Comparison of ENCODE assay signal across 27 mouse cellular contexts in the genomic region with DNA sequence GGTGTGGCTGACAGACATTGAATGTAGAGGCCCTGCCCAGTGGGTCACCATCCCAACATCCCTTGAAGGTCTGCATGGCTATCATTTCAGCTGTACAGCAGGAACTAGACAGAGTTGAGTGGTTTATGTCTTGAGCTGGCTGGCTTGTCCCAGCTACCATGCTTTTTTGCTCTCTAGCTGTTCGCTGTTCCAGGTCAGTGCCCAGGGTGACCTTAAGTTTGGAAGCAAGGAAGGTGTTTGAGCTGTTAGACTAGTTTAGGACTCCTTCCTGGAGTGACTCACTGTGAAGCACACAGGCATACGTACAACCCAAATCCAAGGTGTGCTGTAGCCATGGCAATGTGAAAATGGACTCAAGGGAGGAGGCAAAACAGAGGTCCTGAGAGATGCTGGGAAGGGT. TPM values are rescaled to one million over a fixed set of nuclear protein-coding genes. Genes with fewer than 3 reads are reported as not detected.
"Had no signal": no experiment of that assay in that cellular context is flagged by ENCODE, and none has a peak within 500 bp of the region (broad histone marks: within the 10 kb centered on the region; RNA-seq: fewer than 3 reads in every experiment).

No protein-coding gene starts in this region.

- H3K9ac ChIP-seq: forebrain, postnatal 0 days; heart, embryonic 13.5 days; heart, embryonic 15.5 days; hindbrain, embryonic 13.5 days; hindbrain, embryonic 15.5 days; limb, embryonic 13.5 days; limb, embryonic 15.5 days; liver, embryonic 12.5 days; liver, embryonic 14.5 days had no signal

- H3K9me3 ChIP-seq: heart, embryonic 13.5 days; heart, embryonic 15.5 days; hindbrain, embryonic 13.5 days; hindbrain, embryonic 15.5 days; limb, embryonic 13.5 days; limb, embryonic 15.5 days; liver, embryonic 12.5 days had no signal

- H3K4me3 ChIP-seq: heart, adult 2 months; heart, embryonic 13.5 days; heart, embryonic 15.5 days; hindbrain, embryonic 13.5 days; hindbrain, embryonic 15.5 days; limb, embryonic 13.5 days; limb, embryonic 15.5 days; liver, embryonic 12.5 days had no signal

- H3K4me1 ChIP-seq: hindbrain, embryonic 13.5 days; liver, embryonic 12.5 days had no signal

- H3K4me2 ChIP-seq: heart, embryonic 11.5 days; heart, embryonic 13.5 days; heart, embryonic 15.5 days; hindbrain, embryonic 13.5 days; hindbrain, embryonic 15.5 days; limb, embryonic 13.5 days; limb, embryonic 15.5 days; liver, embryonic 12.5 days had no signal

- H3K36me3 ChIP-seq: heart, embryonic 13.5 days; heart, embryonic 15.5 days; hindbrain, embryonic 13.5 days; hindbrain, embryonic 15.5 days; limb, embryonic 13.5 days; limb, embryonic 15.5 days; liver, embryonic 12.5 days had no signal

- H3K27me3 ChIP-seq: heart, embryonic 13.5 days; heart, embryonic 15.5 days; hindbrain, embryonic 13.5 days; hindbrain, embryonic 15.5 days; limb, embryonic 13.5 days; limb, embryonic 15.5 days; liver, embryonic 12.5 days had no signal

- DNase-seq: forebrain, postnatal 0 days; gastrocnemius, postnatal 14 days; gastrocnemius, postnatal 36 days; heart, adult 11 months; heart, adult 2 months; heart, postnatal 14 days; heart, postnatal 36 days; kidney, adult 18-20 months; kidney, adult 9 months; layer of hippocampus, adult 9-11 months; layer of hippocampus, postnatal 36 days; left cerebral cortex, postnatal 4 days had no signal

- ATAC-seq: forebrain, postnatal 0 days; hindbrain, postnatal 0 days; intestine, embryonic 16.5 days; liver, embryonic 12.5 days had no signal

- H3K27ac ChIP-seq: heart, adult 2 months; heart, embryonic 13.5 days; heart, embryonic 15.5 days; hindbrain, embryonic 13.5 days; hindbrain, embryonic 15.5 days; hindbrain, postnatal 0 days; limb, embryonic 13.5 days; limb, embryonic 15.5 days; liver, embryonic 12.5 days; liver, embryonic 14.5 days had no signal

RNA-seq across cellular contexts. Expression of a gene that starts 41.5 kb away (rescaled TPM):
- polyA plus RNA-seq: hindbrain, embryonic 11.5 days; hindbrain, embryonic 13.5 days; hindbrain, embryonic 15.5 days; hindbrain, postnatal 0 days; intestine, embryonic 14.5 days; intestine, embryonic 16.5 days; large intestine, adult 2 months; limb, embryonic 11.5 days; limb, embryonic 13.5 days; limb, embryonic 15.5 days; liver, embryonic 12.5 days had no signal
